Mouse (Mus musculus): Measurements from ENCODE around the gene Cnep1r1. TPM values are rescaled to one million over a fixed set of nuclear protein-coding genes. Genes with fewer than 3 reads are reported as not detected.

The Cnep1r1 gene
- total RNA-seq, 2 experiments from 2014 or later: 26.4 to 125 TPM

DNA sequence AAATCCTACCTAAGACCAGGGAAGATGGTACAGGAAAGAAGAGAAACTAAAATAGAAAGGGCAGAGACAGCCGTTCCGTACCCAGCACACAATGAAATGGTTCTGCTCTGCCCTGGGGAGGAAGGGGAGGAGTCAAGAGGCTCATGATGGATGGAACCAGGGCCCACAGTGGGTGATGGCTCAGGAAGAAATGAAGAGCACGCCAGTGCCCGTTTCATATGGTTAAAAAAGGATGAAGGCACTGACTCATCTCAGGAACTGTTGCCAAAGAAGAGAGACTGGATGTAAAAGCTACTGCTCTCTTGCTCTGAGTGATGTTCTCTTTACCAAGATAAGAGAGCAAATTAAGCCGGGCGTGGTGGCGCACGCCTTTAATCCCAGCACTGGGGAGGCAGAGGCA lies 58.7 kb downstream of the Cnep1r1 start:
- ATAC-seq (replicated peaks; ENCODE audit: low FRiP score, poor library complexity, severe bottlenecking): no peak

DNA sequence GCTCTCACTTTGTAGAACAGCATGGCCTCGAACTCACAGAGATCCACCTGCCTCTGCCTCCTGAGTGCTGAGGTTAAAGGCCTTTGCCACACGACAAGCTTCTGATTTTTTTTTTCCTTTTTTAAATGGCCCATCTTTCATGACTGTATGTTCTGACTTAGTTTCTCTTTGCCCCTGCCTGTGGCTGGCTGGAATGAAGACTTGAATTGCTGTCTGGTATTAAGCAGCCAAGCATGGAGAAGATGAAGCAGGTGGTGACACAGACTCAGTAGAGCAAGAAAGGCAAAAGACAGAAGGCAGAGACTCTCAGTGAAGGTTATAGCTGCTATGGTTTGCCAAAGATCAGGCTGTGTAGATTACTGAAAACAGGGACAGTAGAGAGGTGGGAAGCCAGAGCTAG lies 64.6 kb downstream of the Cnep1r1 start:
- ATAC-seq (replicated peaks; ENCODE audit: low FRiP score, poor library complexity, severe bottlenecking): no peak

Other genes with a start within 250 kb of the Cnep1r1 start
- gene Zfp423, start 159.2 kb upstream of the Cnep1r1 start, total RNA-seq (2015; ENCODE audit: low replicate concordance): 0.42 TPM in 1 of 2 replicates, not detected in the other
- gene Zfp423, start 159.2 kb upstream of the Cnep1r1 start, total RNA-seq (2017; ENCODE audit: low replicate concordance): not detected in 2 replicates
- 1.8 and 9.2 TPM in 2 replicates for gene Heatr3, start 19.1 kb downstream of the Cnep1r1 start, total RNA-seq (2015; ENCODE audit: low replicate concordance)
- 1.6 and 11.4 TPM in 2 replicates for gene Heatr3, start 19.1 kb downstream of the Cnep1r1 start, total RNA-seq (2017; ENCODE audit: low replicate concordance)
- 24.7 and 24.9 TPM in 2 replicates for gene Tent4b, start 80.4 kb downstream of the Cnep1r1 start, total RNA-seq (2015; ENCODE audit: low replicate concordance)
- gene Tent4b, start 80.4 kb downstream of the Cnep1r1 start, total RNA-seq (2017; ENCODE audit: low replicate concordance): 24.1 and 30.5 TPM in 2 replicates
- gene Adcy7, start 153.6 kb downstream of the Cnep1r1 start, total RNA-seq (2015; ENCODE audit: low replicate concordance): 4.6 and 5.4 TPM in 2 replicates
- 2.4 and 6.3 TPM in 2 replicates for gene Adcy7, start 153.6 kb downstream of the Cnep1r1 start, total RNA-seq (2017; ENCODE audit: low replicate concordance)
- gene Brd7, start 243.4 kb downstream of the Cnep1r1 start, total RNA-seq (2015; ENCODE audit: low replicate concordance): 50.5 and 117 TPM in 2 replicates
- 34.1 and 47.1 TPM in 2 replicates for gene Brd7, start 243.4 kb downstream of the Cnep1r1 start, total RNA-seq (2017; ENCODE audit: low replicate concordance)